In the genomic region with DNA sequence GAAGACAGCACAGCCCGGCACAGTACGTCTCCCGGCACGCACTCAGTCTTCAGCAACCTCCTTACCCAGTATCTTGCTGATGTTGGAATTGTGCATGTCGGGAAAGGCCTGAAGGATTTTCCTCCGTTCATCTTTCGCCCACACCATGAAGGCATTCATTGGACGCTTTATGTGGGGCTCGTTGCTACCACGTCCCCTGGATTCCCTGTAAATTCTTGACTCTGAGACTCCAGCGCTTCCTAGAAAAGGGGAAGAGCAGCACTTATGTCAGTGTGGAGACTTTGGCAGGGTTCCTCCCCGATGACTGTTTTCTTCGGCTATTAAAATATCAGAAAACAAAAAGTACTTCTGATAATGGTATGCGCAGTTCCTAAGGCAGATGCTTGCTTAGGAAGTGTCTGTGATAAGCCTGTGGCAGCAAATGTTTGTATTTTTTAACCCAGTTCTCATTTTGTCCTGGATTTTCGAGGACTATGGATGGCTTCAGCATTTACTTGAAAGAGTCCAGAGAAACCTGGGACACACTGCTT, we compare ENCODE assay signal across 23 mouse cellular contexts.
DNase-seq lines count a peak whose midpoint lies in the region; ATAC-seq and TF ChIP-seq lines count a peak whose summit lies in the region.
"Had no signal": no experiment of that assay in that cellular context is flagged by ENCODE, and none has a peak within 500 bp of the region (broad histone marks: within the 10 kb centered on the region; RNA-seq: fewer than 3 reads in every experiment).

No protein-coding gene starts in this region.

- 89% methylated on average over 15 of the region's 15 CpGs for whole genome bisulfite sequencing in forebrain, embryonic 15.5 days
- 86% methylated on average over 15 of the region's 15 CpGs for WGBS in forebrain, postnatal 0 days
- 93% methylated on average over 15 of the region's 15 CpGs for WGBS in hindbrain, embryonic 10.5 days
- 92% methylated on average over 15 of the region's 15 CpGs for WGBS in hindbrain, embryonic 12.5 days

- no peak overlapping the region for H3K9ac ChIP-seq in forebrain, embryonic 15.5 days (replicated peaks)
- no peak overlapping the region for H3K9ac ChIP-seq in forebrain, postnatal 0 days
- H3K9ac ChIP-seq in hindbrain, embryonic 12.5 days: no peak overlapping the region
- H3K9ac ChIP-seq: embryonic facial prominence, embryonic 13.5 days; forebrain, embryonic 12.5 days; heart, embryonic 12.5 days; hindbrain, embryonic 14.5 days had no signal

- H3K27ac ChIP-seq in forebrain, embryonic 15.5 days (replicated peaks): 0 out of 2 replicates have a peak overlapping the region, but pooled peaks have one; percentile 17
- H3K27ac ChIP-seq in forebrain, postnatal 0 days (ENCODE audit: low read depth, low read length): no peak overlapping the region
- H3K27ac ChIP-seq in hindbrain, embryonic 10.5 days: 0 out of 2 replicates have a peak overlapping the region, but pooled peaks have one; percentile 12
- no peak overlapping the region for H3K27ac ChIP-seq in hindbrain, embryonic 12.5 days
- H3K27ac ChIP-seq: embryonic facial prominence, embryonic 13.5 days; forebrain, embryonic 12.5 days; heart, adult 2 months; hindbrain, embryonic 14.5 days had no signal

- H3K9me3 ChIP-seq in forebrain, embryonic 15.5 days: no peaks in the 10 kb centered on the region
- no peaks in the 10 kb centered on the region for H3K9me3 ChIP-seq in forebrain, postnatal 0 days (ENCODE audit: low read length)
- no peaks in the 10 kb centered on the region for H3K9me3 ChIP-seq in hindbrain, embryonic 10.5 days
- no peaks in the 10 kb centered on the region for H3K9me3 ChIP-seq in hindbrain, embryonic 12.5 days (replicated peaks)
- H3K9me3 ChIP-seq: embryonic facial prominence, embryonic 13.5 days; forebrain, embryonic 12.5 days; heart, embryonic 12.5 days had no signal

- TF ChIP-seq CTCF in forebrain, postnatal 0 days (IDR thresholded peaks at IDR 0.05; ENCODE audit: low read depth): no peak

- no peak for DNase-seq in forebrain, postnatal 0 days
- DNase-seq in hindbrain, embryonic 10.5 days (ENCODE audit: low spot score): no peak
- DNase-seq in layer of hippocampus, adult 9-11 months: peak; percentile 18
- no peak for DNase-seq in layer of hippocampus, adult 11-12 months (ENCODE audit: low spot score)
- peak; percentile 34 for DNase-seq in brain, adult 2 months (ENCODE audit: low read depth, low spot score)
- DNase-seq: adrenal gland, postnatal 14 days; B cell, adult 2 months; cerebellum, adult 18-20 months; cerebellum, adult 9-11 months; cerebellum, postnatal 36 days; gastrocnemius, postnatal 10 days; heart, adult 2 months; heart, postnatal 36 days had no signal

- H3K36me3 ChIP-seq in forebrain, embryonic 15.5 days: peaks cover 10% of the 10 kb centered on the region; the same call in 1 of the 2 replicates
- no peaks in the 10 kb centered on the region for H3K36me3 ChIP-seq in forebrain, postnatal 0 days (ENCODE audit: insufficient read depth)
- peaks cover 4% of the 10 kb centered on the region; the same call in 1 of the 2 replicates for H3K36me3 ChIP-seq in hindbrain, embryonic 10.5 days
- H3K36me3 ChIP-seq in hindbrain, embryonic 12.5 days: 0 out of 2 replicates have a peak, but pooled peaks cover 5% of the 10 kb centered on the region
- H3K36me3 ChIP-seq: embryonic facial prominence, embryonic 13.5 days; G1E; heart, embryonic 12.5 days had no signal

- ATAC-seq in forebrain, embryonic 15.5 days (replicated peaks): no peak
- no peak for ATAC-seq in forebrain, postnatal 0 days
- no peak for ATAC-seq in hindbrain, embryonic 12.5 days (ENCODE audit: low FRiP score)
- ATAC-seq: activated CD4-positive, CD25-positive, alpha-beta regulatory T cell, adult 4 months; CD4-positive, CD25-positive, alpha-beta regulatory T cell, adult 4 months; Patski had no signal

- 0 out of 2 replicates have a peak, but pooled peaks cover 4% of the 10 kb centered on the region for H3K4me1 ChIP-seq in forebrain, embryonic 15.5 days
- H3K4me1 ChIP-seq in forebrain, postnatal 0 days (ENCODE audit: insufficient read depth): no peaks in the 10 kb centered on the region
- H3K4me1 ChIP-seq in hindbrain, embryonic 10.5 days (replicated peaks): no peaks in the 10 kb centered on the region
- no peaks in the 10 kb centered on the region for H3K4me1 ChIP-seq in hindbrain, embryonic 12.5 days
- H3K4me1 ChIP-seq: embryonic facial prominence, embryonic 13.5 days; forebrain, embryonic 12.5 days had no signal

- no peak overlapping the region for H3K4me3 ChIP-seq in forebrain, embryonic 15.5 days
- no peak overlapping the region for H3K4me3 ChIP-seq in forebrain, postnatal 0 days (ENCODE audit: low read depth, low read length)
- no peak overlapping the region for H3K4me3 ChIP-seq in hindbrain, embryonic 10.5 days
- no peak overlapping the region for H3K4me3 ChIP-seq in hindbrain, embryonic 12.5 days
- H3K4me3 ChIP-seq: embryonic facial prominence, embryonic 13.5 days; forebrain, embryonic 12.5 days; heart, adult 2 months; heart, embryonic 12.5 days had no signal

- H3K27me3 ChIP-seq in forebrain, embryonic 15.5 days: no peaks in the 10 kb centered on the region
- H3K27me3 ChIP-seq in forebrain, postnatal 0 days (ENCODE audit: insufficient read depth, low read length): no peaks in the 10 kb centered on the region
- H3K27me3 ChIP-seq in hindbrain, embryonic 10.5 days (ENCODE audit: insufficient read depth, poor library complexity, severe bottlenecking): no peaks in the 10 kb centered on the region
- no peaks in the 10 kb centered on the region for H3K27me3 ChIP-seq in hindbrain, embryonic 12.5 days
- H3K27me3 ChIP-seq: forebrain, embryonic 12.5 days; Patski had no signal

- no peak overlapping the region for H3K4me2 ChIP-seq in forebrain, embryonic 15.5 days (replicated peaks)
- no peak overlapping the region for H3K4me2 ChIP-seq in forebrain, postnatal 0 days (ENCODE audit: low read depth)
- H3K4me2 ChIP-seq in hindbrain, embryonic 12.5 days (replicated peaks): no peak overlapping the region
- H3K4me2 ChIP-seq: embryonic facial prominence, embryonic 13.5 days; forebrain, embryonic 12.5 days; heart, embryonic 12.5 days; hindbrain, embryonic 14.5 days had no signal

Comparison
In these comparisons a context has a peak if more than half of its experiments do, and no peak if none do; other contexts are left out.
1. H3K27ac ChIP-seq: peak in forebrain, embryonic 15.5 days (single experiment) and hindbrain, embryonic 10.5 days (single experiment); none in forebrain, postnatal 0 days (single experiment) and hindbrain, embryonic 12.5 days (single experiment).
2. DNase-seq: peak in layer of hippocampus, adult 9-11 months (single experiment) and brain, adult 2 months (single experiment); none in forebrain, postnatal 0 days (single experiment), hindbrain, embryonic 10.5 days (single experiment) and layer of hippocampus, adult 11-12 months (single experiment).